Mouse (Mus musculus) neural tube, embryonic 12.5 days (tissue): ENCODE data around the gene Cpvl. TPM values are rescaled to one million over a fixed set of nuclear protein-coding genes. Genes with fewer than 3 reads are reported as not detected.

Experiments
- ATAC-seq: fragments of 200-750 bp; cut with Nextera tagmentation; 2 replicates; pipeline ENCODE4 v1.8.0; 2017; ENCODE audit warnings: low read depth, mild to moderate bottlenecking, moderate TSS enrichment, moderate library complexity; ENCODE audit not compliant: low FRiP score
- H3K27ac ChIP-seq: fragments of 300-500 bp; sonication (generic); 2 replicates; pipeline ENCODE4 v1.5.1; 2016
- H3K27me3 ChIP-seq: fragments of 300-500 bp; sonication (generic); replicated peaks from 2 replicates; pipeline ENCODE4 v1.6.1; 2016; ENCODE audit warnings: mild to moderate bottlenecking
- H3K36me3 ChIP-seq: fragments of 300-500 bp; sonication (generic); 2 replicates; pipeline ENCODE4 v1.6.1; 2016; ENCODE audit warnings: mild to moderate bottlenecking
- H3K4me1 ChIP-seq: fragments of 300-500 bp; sonication (generic); 2 replicates; pipeline ENCODE4 v1.6.1; 2016
- H3K4me2 ChIP-seq: fragments of 300-500 bp; sonication (generic); replicated peaks from 2 replicates; pipeline ENCODE4 v1.6.1; 2016; ENCODE audit warnings: mild to moderate bottlenecking
- H3K4me3 ChIP-seq: fragments of 300-500 bp; sonication (generic); 2 replicates; pipeline ENCODE4 v1.5.1; 2016
- H3K9ac ChIP-seq: fragments of 300-500 bp; sonication (generic); 2 replicates; pipeline ENCODE4 v1.6.1; 2016; ENCODE audit warnings: mild to moderate bottlenecking
- H3K9me3 ChIP-seq: fragments of 300-500 bp; sonication (generic); 2 replicates; pipeline ENCODE4 v1.6.1; 2016; ENCODE audit warnings: mild to moderate bottlenecking
- WGBS: fragments of 180-500 bp; shearing (Covaris S2); methylation state at CpG from one replicate; pipeline ENCODE4 v1.1.7; 2016; 5-methylcytosine and 5-hydroxymethylcytosine counted together
- polyA plus RNA-seq: library from polyadenylated mRNA; unstranded; fragments of >200 nt; fragmentation: Nextera tagmentation; extraction: Ambion mirVana; gene quantifications from 2 replicates; pipeline ENCODE4 v1.2.1, GENCODE M21; 2016

Cpvl gene
- polyA plus RNA-seq, 1 experiment from 2014 or later, result not detected

- Histone ChIP-seq H3K4me1 (no peaks in the 10 kb centered on the region), H3K27me3 (no peaks in the 10 kb centered on the region)
- 94% methylated on average over 7 of the region's 7 CpGs for WGBS
Measured at GRCm38 (mm10) chr6:53920041-53920440, 58.4 kb downstream of the Cpvl start.

GRCm38 (mm10) chr6:53917026-53917558 lies 61.4 kb downstream of the Cpvl start:
- H3K9ac ChIP-seq, result no peak overlapping the region
- H3K27ac ChIP-seq, result no peak overlapping the region
- H3K27me3 ChIP-seq, result no peaks in the 10 kb centered on the region
- H3K4me1 ChIP-seq, result no peaks in the 10 kb centered on the region
- no peak for ATAC-seq
- H3K4me3 ChIP-seq, result no peak overlapping the region
- H3K4me2 ChIP-seq, result no peak overlapping the region
- no peaks in the 10 kb centered on the region for H3K36me3 ChIP-seq
- no peaks in the 10 kb centered on the region for H3K9me3 ChIP-seq
- 91% methylated on average over 6 of the region's 6 CpGs for WGBS

More at GRCm38 (mm10) chr6:53920041-53920440, 58.4 kb downstream of the Cpvl start:
- Histone ChIP-seq H3K4me2 (no peak overlapping the region), H3K36me3 (no peaks in the 10 kb centered on the region), H3K27ac (no peak overlapping the region), H3K9me3 (no peaks in the 10 kb centered on the region), H3K9ac (no peak overlapping the region), H3K4me3 (no peak overlapping the region)
- no peak for ATAC-seq

- Histone ChIP-seq H3K36me3 (no peaks in the 10 kb centered on the region), H3K4me2 (no peak overlapping the region), H3K9me3 (no peaks in the 10 kb centered on the region), H3K4me3 (no peak overlapping the region), H3K9ac (no peak overlapping the region), H3K4me1 (no peaks in the 10 kb centered on the region), H3K27me3 (no peaks in the 10 kb centered on the region), H3K27ac (no peak overlapping the region)
- WGBS, result 93% methylated on average over 3 of the region's 3 CpGs
- no peak for ATAC-seq
Measured at GRCm38 (mm10) chr6:53915347-53915746, 63.1 kb downstream of the Cpvl start.

GRCm38 (mm10) chr6:53913151-53913550 lies 65.3 kb downstream of the Cpvl start:
- Histone ChIP-seq H3K4me1 (peaks cover 12% of the 10 kb centered on the region), H3K36me3 (no peaks in the 10 kb centered on the region), H3K27ac (no peak overlapping the region), H3K9me3 (no peaks in the 10 kb centered on the region), H3K9ac (no peak overlapping the region), H3K27me3 (no peaks in the 10 kb centered on the region), H3K4me2 (no peak overlapping the region), H3K4me3 (no peak overlapping the region)
- 26% methylated on average over 7 of the region's 7 CpGs for WGBS
- ATAC-seq, result no peak

- Histone ChIP-seq H3K4me1 (peaks cover 12% of the 10 kb centered on the region), H3K9ac (no peak overlapping the region), H3K36me3 (no peaks in the 10 kb centered on the region), H3K4me2 (no peak overlapping the region), H3K9me3 (no peaks in the 10 kb centered on the region), H3K27me3 (no peaks in the 10 kb centered on the region), H3K4me3 (no peak overlapping the region), H3K27ac (no peak overlapping the region)
- WGBS, result 77% methylated on average over 6 of the region's 6 CpGs
- no peak for ATAC-seq
Measured at GRCm38 (mm10) chr6:53912112-53912782, 66.2 kb downstream of the Cpvl start.

- H3K4me3 ChIP-seq, result no peak overlapping the region
- H3K36me3 ChIP-seq, result no peaks in the 10 kb centered on the region
Measured at GRCm38 (mm10) chr6:53909986-53910385, 68.5 kb downstream of the Cpvl start.

GRCm38 (mm10) chr6:53909446-53909845 lies 69.0 kb downstream of the Cpvl start:
- H3K9ac ChIP-seq, result no peak overlapping the region
- H3K4me2 ChIP-seq, result no peak overlapping the region
- H3K27me3 ChIP-seq, result no peaks in the 10 kb centered on the region
- H3K27ac ChIP-seq, result no peak overlapping the region
- H3K4me3 ChIP-seq, result no peak overlapping the region
- WGBS, result 16% methylated on average over 5 of the region's 5 CpGs
- H3K4me1 ChIP-seq, result peaks cover 12% of the 10 kb centered on the region
- no peaks in the 10 kb centered on the region for H3K36me3 ChIP-seq
- no peaks in the 10 kb centered on the region for H3K9me3 ChIP-seq
- no peak for ATAC-seq

More at GRCm38 (mm10) chr6:53909986-53910385, 68.5 kb downstream of the Cpvl start:
- H3K9me3 ChIP-seq, result no peaks in the 10 kb centered on the region
- no peak overlapping the region for H3K9ac ChIP-seq
- peaks cover 12% of the 10 kb centered on the region for H3K4me1 ChIP-seq
- 27% methylated on average over 3 of the region's 3 CpGs for WGBS
- no peaks in the 10 kb centered on the region for H3K27me3 ChIP-seq
- no peak overlapping the region for H3K4me2 ChIP-seq
- no peak for ATAC-seq
- H3K27ac ChIP-seq, result no peak overlapping the region

- Histone ChIP-seq H3K36me3 (no peaks in the 10 kb centered on the region), H3K27ac (no peak overlapping the region), H3K4me2 (no peak overlapping the region), H3K4me3 (no peak overlapping the region), H3K27me3 (no peaks in the 10 kb centered on the region), H3K9me3 (no peaks in the 10 kb centered on the region), H3K4me1 (peaks cover 12% of the 10 kb centered on the region), H3K9ac (no peak overlapping the region)
- 68% methylated on average over 4 of the region's 4 CpGs for WGBS
- no peak for ATAC-seq
Measured at GRCm38 (mm10) chr6:53906871-53907270, 71.6 kb downstream of the Cpvl start.

GRCm38 (mm10) chr6:53906051-53906462 lies 72.4 kb downstream of the Cpvl start:
- Histone ChIP-seq H3K36me3 (no peaks in the 10 kb centered on the region), H3K4me1 (peaks cover 12% of the 10 kb centered on the region), H3K4me2 (no peak overlapping the region), H3K9ac (no peak overlapping the region), H3K27ac (no peak overlapping the region), H3K27me3 (no peaks in the 10 kb centered on the region), H3K9me3 (no peaks in the 10 kb centered on the region), H3K4me3 (no peak overlapping the region)
- ATAC-seq, result no peak
- WGBS, result 68% methylated on average over 1 of the region's 1 CpGs

GRCm38 (mm10) chr6:53905576-53905975 lies 72.9 kb downstream of the Cpvl start:
- 90% methylated on average over 4 of the region's 4 CpGs for WGBS
- Histone ChIP-seq H3K4me3 (no peak overlapping the region), H3K9me3 (no peaks in the 10 kb centered on the region), H3K27me3 (no peaks in the 10 kb centered on the region), H3K9ac (no peak overlapping the region), H3K27ac (no peak overlapping the region), H3K4me1 (peaks cover 12% of the 10 kb centered on the region), H3K36me3 (no peaks in the 10 kb centered on the region), H3K4me2 (no peak overlapping the region)
- ATAC-seq, result no peak

GRCm38 (mm10) chr6:53904703-53905395 lies 73.6 kb downstream of the Cpvl start:
- no peak for ATAC-seq
- Histone ChIP-seq H3K27ac (no peak overlapping the region), H3K9me3 (no peaks in the 10 kb centered on the region), H3K36me3 (no peaks in the 10 kb centered on the region), H3K27me3 (no peaks in the 10 kb centered on the region), H3K4me3 (no peak overlapping the region), H3K4me2 (no peak overlapping the region), H3K9ac (no peak overlapping the region), H3K4me1 (peaks cover 10% of the 10 kb centered on the region)
- WGBS, result 86% methylated on average over 4 of the region's 4 CpGs

- Histone ChIP-seq H3K36me3 (no peaks in the 10 kb centered on the region), H3K27me3 (no peaks in the 10 kb centered on the region), H3K9me3 (no peaks in the 10 kb centered on the region), H3K9ac (no peak overlapping the region), H3K27ac (no peak overlapping the region), H3K4me1 (peaks cover 3% of the 10 kb centered on the region), H3K4me2 (no peak overlapping the region), H3K4me3 (no peak overlapping the region)
- 86% methylated on average over 3 of the region's 3 CpGs for WGBS
- ATAC-seq, result no peak
Measured at GRCm38 (mm10) chr6:53904186-53904585, 74.3 kb downstream of the Cpvl start.
